Mouse (Mus musculus) c-Kit-positive CD71-negative TER-119-negative erythroid progenitor cells, embryonic 14.5 days (primary cell): ENCODE results near the gene Kcnh7.

Source experiments
- DNase-seq: peaks from one replicate; pipeline ENCODE4 v3.0.0-alpha.2; 2013; ENCODE audit warnings: low read depth

Gene Kcnh7

DNA sequence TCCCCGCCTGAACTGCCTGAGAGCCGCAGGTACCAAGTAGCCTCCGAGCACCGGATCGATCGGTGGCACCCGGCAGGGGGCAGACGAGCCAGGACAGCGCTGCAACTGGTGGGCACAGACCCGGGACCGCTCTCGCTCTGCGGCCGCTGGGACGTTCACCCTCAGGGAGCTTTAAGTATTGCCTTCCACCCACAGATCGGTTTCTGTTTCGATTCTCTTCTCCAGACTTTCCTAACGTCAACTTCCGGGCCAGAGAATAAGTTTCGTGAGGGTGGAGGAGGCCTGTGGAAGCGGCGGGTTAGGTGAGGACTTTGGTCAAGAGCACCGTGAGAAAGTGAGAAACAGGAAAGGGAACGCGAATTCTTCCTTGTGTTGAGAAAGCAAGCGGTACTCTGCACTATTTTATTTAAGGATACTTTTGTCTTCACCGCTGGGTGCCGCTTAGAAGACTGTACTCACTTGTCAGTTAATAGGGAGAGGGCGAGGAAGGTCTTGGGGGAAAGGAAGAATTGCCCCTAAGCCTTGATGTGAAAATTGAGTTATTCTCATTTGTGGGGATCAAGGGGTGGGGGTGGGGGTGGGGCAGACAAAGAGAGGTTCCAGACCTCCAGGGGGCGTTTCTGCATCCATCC is 538.0 kb downstream of the Kcnh7 start, which contains the start of gene Ifih1:
TSS of gene Ifih1 (minus strand) at position 242 of the 632 bp plus-strand sequence.
- DNase-seq, result no peak

DNA sequence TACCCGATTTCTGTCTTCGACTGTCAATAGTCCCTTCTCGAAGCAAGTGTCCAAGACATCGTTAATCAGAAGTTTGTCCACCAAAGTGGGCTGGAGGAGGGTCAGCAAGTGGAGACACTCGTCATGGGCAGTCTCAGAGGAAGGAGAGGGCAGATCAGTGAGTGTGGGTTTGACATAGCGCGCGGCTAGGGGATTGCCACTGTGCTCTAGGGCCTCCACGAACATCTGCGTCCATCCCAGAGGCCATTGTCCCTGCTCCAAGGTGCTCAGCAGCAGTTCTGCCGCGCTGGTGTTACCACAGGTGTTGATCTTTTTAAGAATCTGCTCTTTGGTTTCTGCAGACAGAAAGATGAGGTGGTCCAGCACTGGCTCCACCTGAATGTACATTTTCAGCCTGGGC is 538.6 kb downstream of the Kcnh7 start:
- no peak for DNase-seq

DNA sequence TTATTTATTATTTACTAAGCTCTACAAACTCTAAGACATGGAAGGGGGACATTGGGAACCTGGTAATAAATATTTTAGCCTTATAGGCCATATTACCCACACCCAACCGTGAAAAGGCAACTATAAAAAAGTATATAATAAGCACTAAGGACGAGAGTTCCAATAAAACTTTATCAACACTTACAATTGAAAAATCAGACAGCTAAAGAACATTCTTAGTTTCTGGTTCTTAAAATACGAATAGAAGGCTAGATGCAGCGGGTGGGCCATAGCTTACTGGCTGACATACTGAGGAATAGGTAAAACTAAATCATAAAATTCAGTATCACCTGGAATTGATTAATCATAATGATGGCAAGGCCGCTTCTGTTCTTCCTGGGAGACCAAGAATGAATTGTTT is 539.2 kb downstream of the Kcnh7 start:
- DNase-seq, result no peak
